Mouse (Mus musculus) adrenal gland, postnatal 4 days (tissue): ENCODE measurements around the gene Ttc7b. TPM values are rescaled to one million over a fixed set of nuclear protein-coding genes. Genes with fewer than 3 reads are reported as not detected.
A peak's percentile ranks its signal among the peaks of the same experiment; 100 is the strongest.

ENCODE experiments used
- DNase-seq, 2 experiments: peaks; one replicate each; pipeline ENCODE4 v3.0.0; 2021 to 2022; ENCODE audit warnings: low spot score in 2 of 2, mixed read lengths in 2 of 2
- total RNA-seq, 2 experiments: library from RNA; stranded (reverse); gene quantifications; 2 replicates each; pipeline ENCODE4 v1.2.3; 2021

Gene Ttc7b
- total RNA-seq, 2 experiments from 2014 or later: 77.2 to 81.2 TPM

DNA sequence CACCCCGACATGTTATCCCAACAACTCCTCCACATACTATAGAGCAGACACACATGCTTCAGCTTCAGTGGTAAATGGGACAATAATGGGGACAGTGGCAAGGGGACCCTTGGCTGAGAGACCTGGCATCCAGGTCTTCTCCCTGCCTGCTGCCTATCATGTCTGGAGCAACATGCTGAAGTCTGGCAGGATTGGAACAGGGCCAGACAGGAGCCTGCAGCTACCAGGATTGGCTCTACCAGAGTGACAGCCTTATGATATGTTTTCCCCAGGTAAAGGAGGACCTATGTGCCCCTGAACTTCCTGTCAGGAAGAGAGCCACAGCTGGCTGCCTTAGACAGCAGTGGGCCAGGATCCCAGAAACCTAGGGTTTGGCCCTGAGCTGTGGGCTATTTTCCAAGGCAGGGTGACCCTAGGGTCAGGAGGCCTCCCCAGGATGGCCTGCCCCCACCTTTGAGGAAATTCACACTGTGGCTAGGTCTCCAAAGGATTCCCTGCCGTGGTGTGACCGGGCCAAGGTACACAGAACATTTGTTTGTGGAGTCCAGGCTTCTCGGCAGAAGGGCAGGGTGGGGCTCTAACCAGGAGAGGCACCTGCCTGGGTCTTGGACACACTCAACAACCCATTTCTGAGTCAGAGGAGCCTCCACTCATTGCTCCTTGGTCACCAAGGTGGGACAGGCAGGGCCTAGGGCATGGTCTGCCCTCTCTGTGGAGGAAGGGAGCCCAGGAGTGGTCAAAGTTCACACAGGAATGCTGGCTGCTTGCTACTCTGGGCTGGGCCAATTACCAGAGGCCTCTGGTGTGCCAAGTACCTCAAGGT lies 239.4 kb downstream of the Ttc7b start:
- no peak for DNase-seq

DNA sequence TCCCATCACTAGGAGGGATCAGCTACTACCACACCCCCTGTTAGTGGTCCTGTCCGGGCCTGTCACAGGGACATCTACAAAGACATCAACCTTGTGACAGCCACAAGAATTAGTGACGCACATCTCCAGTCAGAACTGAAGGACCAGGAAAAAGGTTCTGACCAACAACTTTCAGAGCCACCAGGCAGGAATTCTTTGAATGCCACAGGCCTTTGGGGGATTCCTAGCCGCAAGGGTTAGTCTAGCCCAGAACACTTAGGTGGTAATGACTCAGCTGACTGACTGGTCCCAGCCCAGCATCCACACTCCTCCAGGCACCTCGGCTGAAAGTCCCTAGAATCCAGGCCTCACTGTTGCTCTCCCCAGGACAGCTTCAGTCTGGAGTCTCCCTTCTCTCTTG lies 240.7 kb downstream of the Ttc7b start:
- DNase-seq: no peak

DNA sequence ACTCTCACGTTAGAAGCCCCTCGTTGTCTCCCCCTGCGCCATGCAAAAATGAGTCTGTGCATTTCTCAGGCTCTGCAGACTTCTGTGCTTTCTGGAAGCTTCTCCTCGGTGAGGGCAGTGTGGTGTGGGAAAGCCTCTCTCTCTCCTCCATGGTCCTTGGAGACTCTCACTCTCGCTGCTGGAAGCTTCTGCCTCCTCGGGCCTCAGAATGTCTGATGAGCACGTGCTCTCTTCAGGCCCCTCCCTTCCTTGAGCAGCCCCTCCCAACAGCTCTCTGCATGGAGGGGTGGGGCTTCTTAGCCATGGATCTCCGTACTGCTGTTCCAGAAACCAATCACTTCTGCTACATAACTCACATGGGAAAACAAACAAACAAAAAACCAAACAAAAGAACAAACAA lies 242.3 kb downstream of the Ttc7b start:
- no peak for DNase-seq

DNA sequence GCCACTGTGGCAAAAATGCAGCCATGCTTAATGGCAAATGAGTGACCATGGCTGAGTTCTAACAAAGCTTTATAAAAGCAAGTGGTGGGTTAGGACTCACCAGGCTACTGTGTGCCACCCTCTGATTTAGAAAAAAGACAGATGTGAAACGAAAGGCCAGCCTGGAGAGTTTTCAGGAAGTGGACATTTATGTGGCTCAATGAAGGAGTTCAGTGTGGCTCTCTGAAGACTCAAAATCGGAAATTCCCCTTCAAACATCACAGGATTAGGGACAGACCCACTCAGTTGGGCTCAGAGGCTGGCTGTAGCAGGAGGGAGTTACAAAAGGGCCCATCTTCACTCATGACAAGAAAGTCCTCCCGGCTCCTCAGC lies 243.1 kb downstream of the Ttc7b start:
- DNase-seq: no peak

DNA sequence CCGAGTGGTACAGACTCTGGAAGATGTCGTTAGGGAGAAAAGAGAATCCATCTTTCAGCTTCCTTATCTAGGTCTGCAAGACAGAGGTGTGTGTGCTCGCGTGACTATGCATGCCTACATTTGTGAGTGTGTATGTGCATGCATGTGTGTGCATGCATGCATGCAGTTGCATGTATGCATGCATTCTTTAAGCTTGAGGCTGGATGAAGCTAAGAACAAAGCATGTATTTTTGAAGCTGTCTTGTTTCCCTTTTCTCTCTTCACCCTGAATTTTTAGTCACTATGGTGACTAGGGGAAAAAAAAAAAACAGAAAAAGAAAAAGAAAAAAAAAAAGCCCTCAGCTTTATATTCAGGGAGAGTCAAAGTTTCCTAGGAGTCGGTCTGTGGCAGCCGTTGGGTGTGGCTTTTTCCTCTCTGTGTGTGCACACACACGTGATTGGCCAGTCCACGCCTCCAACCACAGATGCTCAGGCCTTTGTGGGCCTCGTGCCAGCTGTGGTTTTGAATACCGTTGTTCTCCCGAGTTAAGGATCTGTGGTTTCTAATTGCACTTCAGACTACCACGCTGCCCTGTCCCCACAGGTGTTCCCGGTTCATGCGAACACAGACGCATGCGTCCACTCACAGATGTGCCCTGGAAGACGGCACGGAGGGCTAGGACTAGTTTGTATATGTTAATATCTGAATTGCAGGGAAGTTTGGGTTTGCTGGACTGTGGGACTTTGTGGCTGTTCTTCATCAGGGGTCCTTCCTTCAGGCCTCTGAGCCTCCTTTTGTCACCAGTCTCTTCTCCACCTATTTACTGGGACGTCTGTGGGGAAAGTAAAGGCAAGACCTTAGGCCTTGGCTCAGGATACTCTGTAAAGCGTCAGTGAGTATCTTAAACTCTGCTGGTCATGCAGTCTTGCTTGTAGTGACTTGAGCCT lies 243.8 kb downstream of the Ttc7b start:
- no peak for DNase-seq

DNA sequence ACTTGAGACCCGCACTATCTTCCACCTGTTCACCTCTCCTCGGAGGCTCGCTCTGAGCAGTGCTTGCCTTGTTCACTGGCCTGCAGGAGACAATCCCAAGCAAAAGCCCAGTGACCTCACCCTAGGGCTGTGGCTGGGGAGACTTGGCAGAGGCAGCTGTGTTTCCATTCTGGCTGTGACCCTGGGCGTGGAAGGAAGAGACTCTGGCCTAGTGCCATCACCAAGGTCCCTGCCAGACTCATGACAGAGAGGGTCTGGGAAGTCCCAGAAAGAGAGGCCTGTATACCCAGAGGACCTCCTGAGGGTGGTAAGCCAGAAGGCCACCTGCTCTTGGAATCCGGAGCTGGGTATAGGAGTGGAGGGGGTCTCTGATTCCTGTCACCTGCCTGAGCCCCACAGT lies 244.8 kb downstream of the Ttc7b start:
- DNase-seq: peak; percentile 42 to 72

DNA sequence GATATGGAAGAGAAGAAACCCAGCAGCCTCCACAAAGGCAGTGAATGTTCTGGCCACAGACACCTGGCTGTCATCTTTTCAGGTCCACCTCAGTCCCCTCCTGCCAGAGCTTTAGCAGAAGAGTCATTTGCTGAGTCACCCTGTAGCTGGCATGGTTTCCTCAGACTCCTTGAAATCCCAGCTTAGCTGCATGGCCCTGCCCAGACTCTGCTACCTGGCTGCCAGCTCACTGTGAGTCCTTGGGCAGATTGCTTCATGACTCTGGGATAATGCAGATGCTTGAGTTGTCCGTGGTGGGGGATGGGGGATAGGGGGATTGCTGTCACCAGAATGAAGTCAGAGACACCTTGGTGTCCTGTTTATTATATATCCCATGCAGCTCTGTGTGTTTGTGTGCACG lies 247.6 kb downstream of the Ttc7b start:
- no peak for DNase-seq

DNA sequence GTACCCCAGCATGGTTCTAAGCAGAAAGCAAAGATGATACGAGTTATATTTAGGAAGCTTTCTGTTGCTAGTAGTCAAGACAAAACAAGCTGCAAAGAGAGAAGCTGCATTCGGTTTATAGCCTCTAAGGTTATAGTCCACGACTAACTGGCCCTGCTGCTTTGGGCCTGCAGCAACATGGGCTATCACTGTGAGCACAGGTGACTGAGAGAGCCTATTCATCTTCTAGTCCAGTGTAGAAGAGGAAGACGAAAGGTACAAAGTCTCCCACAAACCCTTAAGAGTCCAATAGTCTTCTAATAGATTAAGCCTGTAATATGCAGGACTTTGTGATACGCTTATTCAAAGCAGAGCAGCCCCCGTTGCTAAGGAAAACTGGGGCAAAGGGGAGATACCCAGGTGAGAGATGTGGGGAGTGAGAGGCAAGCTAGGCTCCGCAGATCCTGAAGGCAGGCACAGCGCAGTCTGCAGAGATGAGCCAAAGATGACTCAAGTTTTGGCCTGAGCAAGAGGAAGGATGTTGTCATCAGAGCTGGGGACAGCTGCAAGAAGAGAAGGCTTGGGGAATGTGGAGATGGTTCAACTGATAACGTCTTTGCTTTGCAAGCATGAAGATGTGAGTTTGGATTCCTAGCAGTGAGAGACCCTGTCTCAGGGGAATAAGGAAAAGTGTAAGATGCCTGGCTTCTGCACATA lies 250.5 kb downstream of the Ttc7b start:
- DNase-seq: no peak

DNA sequence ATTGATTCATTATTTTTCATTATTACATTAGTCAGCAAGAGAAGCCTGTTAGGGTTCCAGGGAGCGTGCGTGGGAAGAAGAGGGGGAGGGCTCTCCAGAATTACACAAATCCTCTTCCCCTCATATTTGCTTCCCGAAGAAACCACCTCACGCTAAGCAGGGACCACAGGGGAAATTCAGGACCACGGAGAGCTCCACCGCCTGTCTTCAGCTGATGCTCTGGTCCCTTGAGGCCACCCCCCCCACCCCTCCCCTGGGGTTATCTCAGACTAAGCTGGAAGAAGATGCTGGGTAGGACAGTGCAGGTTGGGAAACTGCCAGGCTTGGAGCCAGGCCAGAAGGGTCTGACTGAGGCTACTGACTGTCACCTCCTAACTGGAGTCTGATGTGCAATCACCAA lies 252.6 kb downstream of the Ttc7b start:
- DNase-seq: peak; percentile 36 to 38

DNA sequence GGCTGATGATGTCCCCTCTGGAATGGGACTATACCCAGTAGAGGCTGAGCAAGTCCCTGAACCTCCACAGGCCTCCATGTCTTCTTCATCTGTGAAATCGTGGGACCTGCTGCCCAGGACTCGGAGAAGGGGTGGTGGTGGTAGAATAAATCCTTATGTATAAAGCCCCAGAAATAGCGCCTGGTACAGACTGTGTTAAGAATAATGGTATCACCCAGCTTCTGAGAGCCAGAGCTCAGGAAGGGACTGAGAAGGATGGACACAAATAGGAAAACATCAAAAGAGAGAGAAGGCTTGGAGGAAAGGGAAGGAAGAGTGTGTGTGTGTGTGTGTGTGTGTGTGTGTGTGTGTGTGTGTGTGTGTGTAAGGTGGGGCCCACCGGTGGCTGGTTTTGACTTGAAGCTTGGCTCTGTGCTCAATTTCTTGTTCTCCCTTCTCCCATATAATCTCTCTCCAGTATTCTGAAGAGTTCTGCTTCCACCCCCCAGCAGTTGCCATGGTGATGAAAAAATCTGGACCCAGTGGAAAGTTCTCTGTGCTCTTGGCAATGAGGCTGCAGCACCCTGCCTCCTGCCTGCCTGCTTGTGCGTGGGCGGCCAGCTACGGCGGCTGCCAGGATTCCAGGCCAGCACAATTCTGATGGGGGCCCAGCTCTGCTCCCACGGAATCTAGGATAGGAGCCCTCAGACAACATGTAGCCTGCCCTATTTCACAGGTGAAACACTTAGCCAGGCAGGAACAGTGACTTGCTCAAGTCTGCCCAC lies 254.9 kb downstream of the Ttc7b start:
- DNase-seq: no peak

DNA sequence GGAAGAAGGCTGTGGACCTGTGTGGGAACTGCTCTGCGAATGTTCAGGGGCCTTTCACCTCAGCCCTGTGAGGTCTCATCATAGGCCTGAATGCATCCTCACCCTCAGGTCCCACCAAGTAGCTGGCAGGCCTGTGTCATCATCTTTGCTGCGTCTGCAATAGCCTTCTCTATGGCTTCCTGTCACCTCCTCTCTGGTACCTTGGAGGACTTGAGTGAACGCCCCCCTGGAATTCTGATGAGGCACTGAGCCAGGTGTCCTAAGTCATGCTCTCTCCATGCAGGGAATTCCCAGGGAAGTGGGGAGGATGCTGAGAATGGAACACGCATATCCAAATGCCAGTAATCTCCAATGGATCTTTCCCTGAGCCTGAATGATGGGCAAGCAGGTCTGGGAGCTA lies 255.7 kb downstream of the Ttc7b start:
- DNase-seq: no peak

DNA sequence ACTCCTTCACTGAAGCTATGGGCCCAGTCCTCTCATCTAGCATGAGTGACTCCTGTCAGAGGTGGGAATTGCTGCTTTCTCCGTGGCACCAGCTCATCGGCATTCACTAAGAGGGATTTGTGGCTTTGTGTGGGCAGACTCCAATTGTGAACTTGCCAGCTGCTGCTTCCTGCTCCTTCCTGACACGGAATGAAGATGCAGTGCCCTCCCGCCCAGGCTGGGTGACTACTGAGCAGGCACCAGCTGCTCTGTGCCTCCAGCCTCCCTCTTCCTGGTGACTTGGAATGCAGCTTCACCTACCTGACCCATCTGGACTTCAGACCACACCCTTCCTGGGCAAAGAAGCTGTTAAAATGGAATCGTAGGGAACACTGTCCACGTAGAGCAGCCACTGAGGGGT lies 257.8 kb downstream of the Ttc7b start:
- no peak for DNase-seq

DNA sequence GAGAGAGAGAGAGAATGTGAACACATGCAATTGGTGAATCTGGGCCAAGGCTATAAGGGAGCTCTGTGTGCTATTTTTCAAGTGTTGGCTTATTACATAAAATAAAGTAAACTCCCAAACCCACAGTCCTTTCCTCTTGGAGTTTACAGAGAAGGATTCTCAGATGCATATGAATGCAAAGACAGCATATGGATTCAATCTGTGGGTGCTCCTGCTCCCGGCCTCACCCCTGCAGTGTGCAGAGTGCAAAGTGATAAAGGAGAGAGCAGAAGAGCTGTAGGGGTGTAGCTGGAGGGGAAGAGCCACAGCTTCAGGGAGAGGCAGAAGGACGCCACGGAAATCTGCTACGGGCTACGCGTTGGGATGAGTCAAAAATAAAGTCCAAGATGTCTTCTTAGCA lies 258.9 kb downstream of the Ttc7b start:
- no peak for DNase-seq

DNA sequence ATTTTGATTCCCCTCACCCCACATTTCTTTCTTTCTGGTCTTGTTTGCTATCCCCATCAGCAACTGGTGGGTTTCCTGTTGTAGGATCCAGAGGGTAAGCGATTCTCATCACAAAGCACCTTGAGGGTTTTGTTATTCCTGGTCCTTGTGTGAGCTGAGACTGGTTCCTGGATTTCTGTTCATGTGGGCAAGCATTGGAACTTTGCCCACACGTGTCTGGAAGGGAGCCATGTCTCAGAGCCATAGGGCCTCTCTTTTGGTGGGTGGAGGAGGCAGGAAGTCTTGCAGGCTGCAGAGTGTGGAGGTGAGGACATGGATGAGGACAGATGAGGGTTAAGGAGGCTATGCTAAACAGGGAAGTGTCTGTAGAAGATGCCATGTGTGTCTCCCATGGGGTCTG lies 260.5 kb downstream of the Ttc7b start:
- DNase-seq: no peak

DNA sequence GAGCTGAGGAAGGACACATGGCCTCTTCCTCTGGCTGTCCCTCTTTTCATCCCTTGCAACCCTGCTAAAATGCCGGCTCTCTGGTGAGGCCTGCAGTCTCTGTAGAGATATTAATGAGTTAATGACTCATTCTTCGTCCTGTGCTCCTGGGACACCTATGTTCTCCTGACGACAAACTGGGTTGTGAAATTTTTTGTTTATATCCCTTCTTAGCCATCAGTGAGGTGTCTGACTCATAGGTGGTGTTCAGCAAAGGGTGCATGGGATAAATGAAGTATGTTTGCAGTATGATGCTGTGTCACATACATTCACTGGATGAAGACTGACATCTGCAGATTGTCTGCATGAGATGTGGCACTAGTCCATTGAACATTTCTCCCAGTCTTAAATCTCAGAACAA lies 262.8 kb downstream of the Ttc7b start:
- DNase-seq: no peak

DNA sequence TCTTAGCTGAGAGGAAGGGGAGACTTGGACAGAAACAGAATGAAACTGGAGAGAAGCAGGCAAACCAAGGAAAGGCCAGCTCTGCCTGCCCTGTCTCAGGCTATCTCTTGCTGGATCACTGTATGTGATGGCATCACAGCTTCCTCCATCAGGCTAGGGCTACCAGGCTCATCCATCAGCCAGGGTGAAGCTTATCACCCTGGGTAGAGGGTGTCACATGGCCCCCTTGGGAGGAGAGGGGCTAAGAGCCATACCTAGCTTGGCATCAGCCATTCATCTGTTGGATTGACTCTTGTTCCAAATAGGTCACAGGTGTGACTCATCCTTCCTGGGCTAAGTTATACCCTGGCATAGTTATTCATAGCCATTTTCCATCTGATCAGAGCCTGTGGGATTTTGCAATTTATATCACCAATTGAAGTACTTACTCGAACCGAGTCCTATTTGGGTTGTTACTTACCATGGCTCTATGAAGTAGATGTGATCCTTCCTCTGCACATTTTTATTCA lies 265.1 kb downstream of the Ttc7b start:
- no peak for DNase-seq

DNA sequence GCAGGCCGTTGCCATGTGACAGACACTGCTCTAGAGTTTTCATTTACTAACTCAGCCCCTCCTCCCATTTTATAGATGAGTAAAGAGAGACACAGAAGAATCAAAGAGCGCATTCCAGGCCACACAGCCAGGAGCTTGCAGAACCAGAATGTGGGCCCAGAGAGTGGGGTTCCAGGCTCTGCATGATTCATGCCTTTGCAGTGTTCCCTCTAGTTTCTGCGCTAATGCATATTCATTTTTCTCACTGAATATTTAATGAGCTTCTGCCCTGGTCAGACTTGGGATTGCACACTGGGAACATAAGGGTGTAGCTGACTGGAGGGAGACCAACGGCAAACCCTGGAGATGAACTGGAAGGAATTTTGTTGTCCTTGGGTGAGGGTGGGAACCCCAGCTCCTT lies 266.2 kb downstream of the Ttc7b start:
- no peak for DNase-seq
